Mouse (Mus musculus): Measurements from ENCODE around the gene Cacnb3.

DNA sequence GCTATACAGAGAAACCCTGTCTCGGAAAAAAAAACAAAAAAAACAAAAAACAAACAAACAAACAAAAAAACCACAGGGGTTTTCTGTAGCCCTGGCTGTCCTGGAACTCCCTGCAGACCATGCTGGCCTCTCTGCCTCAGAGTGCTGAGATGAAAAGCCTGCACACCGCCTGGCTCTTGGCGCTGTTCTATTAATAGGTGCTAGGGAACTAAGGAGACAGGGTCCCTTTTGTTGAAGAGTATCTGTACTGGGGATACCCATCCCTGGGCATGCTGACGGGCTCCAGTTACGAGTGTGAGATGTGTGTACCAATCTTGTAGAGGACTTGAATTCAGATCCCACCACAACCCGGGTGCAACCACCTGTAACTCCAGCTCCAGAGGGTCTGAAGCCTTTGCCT, 14.9 kb upstream of the Cacnb3 start:
- TF ChIP-seq CHD2 (IDR thresholded peaks at IDR 0.05; ENCODE audit: low read depth, low read length) (no peak), ZNF384 (IDR thresholded peaks at IDR 0.05; ENCODE audit: low read depth, low read length) (no peak), HCFC1 (IDR thresholded peaks at IDR 0.05; ENCODE audit: borderline replicate concordance, insufficient read depth, low read length) (no peak)

Data from ES-E14 (cell line).